Mouse (Mus musculus): ENCODE measurements at regions not wholly inside any gene's neighbourhood (a gene's known extent, or its start where the extent isn't known, plus 50 kb on each side); places are given as distances from the start of the nearest gene placed in this dataset.

DNA sequence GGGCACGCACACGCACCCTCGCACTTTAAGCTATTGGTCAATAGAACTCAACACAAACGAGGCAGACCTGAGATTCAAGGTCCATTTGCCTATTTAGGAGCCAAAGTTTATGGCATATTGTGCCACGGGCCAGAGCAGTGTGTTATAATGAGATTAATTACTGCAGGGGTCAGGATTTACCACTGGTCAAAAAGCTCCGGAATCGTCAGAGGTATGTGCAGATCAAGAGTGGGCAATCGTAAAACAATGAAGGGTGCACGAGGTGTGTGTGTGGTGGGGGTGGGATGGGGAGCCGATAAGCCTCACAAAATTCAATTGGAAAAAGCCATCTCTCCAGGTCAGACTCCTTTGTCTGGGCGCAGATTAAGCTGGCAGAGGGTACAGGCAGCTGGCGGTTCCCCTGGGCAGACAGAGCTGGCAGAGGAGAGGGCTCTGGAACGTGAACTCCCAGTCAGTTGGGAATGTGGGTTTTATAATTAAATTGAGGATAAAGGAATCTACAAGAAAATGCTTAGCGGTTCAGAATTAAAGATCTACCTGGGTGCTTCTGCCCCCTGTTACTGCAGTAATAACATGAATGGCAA is 97.4 kb upstream of the Itga6 start:
- 88% methylated on average over 14 of the region's 14 CpGs for WGBS
- Histone ChIP-seq H3K27ac (ENCODE audit: control insufficient read depth, insufficient read depth, low read depth, low read length, poor library complexity) (no peak overlapping the region), H3K4me1 (ENCODE audit: control insufficient read depth, insufficient read depth, low read length) (no peaks in the 10 kb centered on the region), H3K4me3 (replicated peaks; ENCODE audit: control insufficient read depth, low read depth, low read length) (no peak overlapping the region)
- TF ChIP-seq CTCF (IDR thresholded peaks at IDR 0.05; ENCODE audit: control insufficient read depth, insufficient read depth, low read length) (no peak), POLR2A (IDR thresholded peaks at IDR 0.05; ENCODE audit: borderline replicate concordance, control insufficient read depth, low read depth, low read length) (no peak)

GRCm38 (mm10) chr2:71651662-71652061 is 93.8 kb upstream of the Itga6 start:
- WGBS: 79% methylated on average over 2 of the region's 2 CpGs
- TF ChIP-seq CTCF (IDR thresholded peaks at IDR 0.05; ENCODE audit: control insufficient read depth, insufficient read depth, low read length) (no peak), POLR2A (IDR thresholded peaks at IDR 0.05; ENCODE audit: borderline replicate concordance, control insufficient read depth, low read depth, low read length) (no peak)
- Histone ChIP-seq H3K27ac (ENCODE audit: control insufficient read depth, insufficient read depth, low read depth, low read length, poor library complexity) (no peak overlapping the region), H3K4me3 (replicated peaks; ENCODE audit: control insufficient read depth, low read depth, low read length) (no peak overlapping the region), H3K4me1 (ENCODE audit: control insufficient read depth, insufficient read depth, low read length) (peaks cover 2% of the 10 kb centered on the region; the same call in 1 of the 2 replicates)

DNA sequence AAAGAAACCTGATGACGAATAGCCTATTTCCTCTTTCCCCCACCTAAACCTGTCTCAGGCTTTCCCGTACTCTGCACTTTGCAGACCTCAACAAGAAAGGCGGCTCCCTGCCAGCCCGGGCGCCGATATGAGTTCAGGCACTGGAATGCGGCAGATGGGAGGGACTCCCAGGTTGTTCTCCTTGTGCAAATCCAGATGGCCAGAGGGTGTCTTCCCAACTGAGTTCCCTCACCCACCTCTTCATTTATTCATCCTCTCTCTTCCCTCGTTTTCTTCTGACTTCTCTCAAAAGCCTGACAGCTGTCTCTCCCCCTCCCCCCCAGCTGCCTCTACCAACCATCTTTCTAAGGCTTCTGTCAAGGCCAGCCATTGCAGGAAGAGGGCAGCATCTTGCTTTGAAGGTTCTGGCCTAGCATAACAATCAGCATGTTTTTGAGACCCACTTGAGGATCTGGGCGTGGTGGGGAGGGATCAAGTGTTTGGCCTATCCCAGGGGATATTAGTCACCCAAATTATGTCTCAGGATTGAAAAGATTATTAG is 93.1 kb upstream of the Itga6 start:
- WGBS: 13% methylated on average over 9 of the region's 9 CpGs
- H3K4me3 ChIP-seq (replicated peaks; ENCODE audit: control insufficient read depth, low read depth, low read length): no peak overlapping the region
- H3K27ac ChIP-seq (ENCODE audit: control insufficient read depth, insufficient read depth, low read depth, low read length, poor library complexity): no peak overlapping the region
- H3K4me1 ChIP-seq (ENCODE audit: control insufficient read depth, insufficient read depth, low read length): peaks cover 2% of the 10 kb centered on the region; the same call in 1 of the 2 replicates
- TF ChIP-seq POLR2A (IDR thresholded peaks at IDR 0.05; ENCODE audit: borderline replicate concordance, control insufficient read depth, low read depth, low read length): no peak
- TF ChIP-seq CTCF (IDR thresholded peaks at IDR 0.05; ENCODE audit: control insufficient read depth, insufficient read depth, low read length): no peak

- no peak overlapping the region for H3K4me3 ChIP-seq (replicated peaks; ENCODE audit: control insufficient read depth, low read depth, low read length)
- no peak for TF ChIP-seq CTCF (IDR thresholded peaks at IDR 0.05; ENCODE audit: control insufficient read depth, insufficient read depth, low read length)
- no peak for TF ChIP-seq POLR2A (IDR thresholded peaks at IDR 0.05; ENCODE audit: borderline replicate concordance, control insufficient read depth, low read depth, low read length)
- H3K4me1 ChIP-seq (ENCODE audit: control insufficient read depth, insufficient read depth, low read length): peaks cover 2% of the 10 kb centered on the region; the same call in 1 of the 2 replicates
- WGBS: 44% methylated on average over 8 of the region's 8 CpGs
- no peak overlapping the region for H3K27ac ChIP-seq (ENCODE audit: control insufficient read depth, insufficient read depth, low read depth, low read length, poor library complexity)
Measured at GRCm38 (mm10) chr2:71654817-71655503, 90.5 kb upstream of the Itga6 start.

DNA sequence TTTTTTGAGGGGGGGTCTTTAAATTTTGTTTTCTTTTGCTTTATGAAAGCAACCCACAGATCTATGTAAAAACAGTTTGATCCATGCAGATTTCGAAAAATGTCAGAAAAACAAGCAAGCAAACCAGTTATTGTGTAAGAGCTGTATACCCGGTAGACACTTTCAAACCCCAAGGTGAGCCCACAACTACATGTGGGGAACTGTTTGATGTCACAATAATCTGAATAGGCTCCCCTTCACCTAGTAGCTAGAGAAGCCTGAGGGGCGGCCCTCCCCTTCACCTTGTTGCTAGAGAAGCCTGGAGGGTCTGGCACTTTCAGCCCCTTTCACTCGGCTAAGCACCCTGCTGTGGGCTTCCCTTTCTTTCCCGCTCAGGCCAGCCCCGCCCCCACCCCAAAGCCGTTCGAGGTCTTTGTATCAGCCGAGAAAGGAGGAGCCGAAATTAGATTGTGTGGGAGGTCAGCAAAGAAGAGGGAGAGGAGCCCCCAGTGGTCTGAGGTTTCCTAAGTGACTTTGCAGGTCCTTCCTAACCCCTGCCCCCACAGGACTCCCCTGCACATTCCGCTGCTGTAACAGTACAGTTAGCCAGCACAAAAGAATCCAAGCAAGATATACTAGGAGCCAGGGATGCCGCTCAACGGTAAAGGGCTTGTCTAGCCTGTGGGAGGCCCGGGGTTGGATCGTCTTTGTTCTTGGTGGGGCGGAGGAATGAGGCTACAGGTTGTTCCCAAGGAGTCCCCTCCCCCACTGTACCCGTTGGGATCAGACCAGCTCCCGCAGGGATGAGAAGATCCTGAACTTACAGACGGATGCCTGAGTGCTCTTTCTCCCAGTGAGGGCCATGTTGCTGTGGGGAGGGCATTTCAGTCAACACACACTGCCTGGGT is 89.7 kb upstream of the Itga6 start:
- 3% methylated on average over 19 of the region's 19 CpGs for WGBS
- TF ChIP-seq POLR2A (IDR thresholded peaks at IDR 0.05; ENCODE audit: borderline replicate concordance, control insufficient read depth, low read depth, low read length): no peak
- TF ChIP-seq CTCF (IDR thresholded peaks at IDR 0.05; ENCODE audit: control insufficient read depth, insufficient read depth, low read length): no peak
- H3K4me1 ChIP-seq (ENCODE audit: control insufficient read depth, insufficient read depth, low read length): peaks cover 2% of the 10 kb centered on the region; the same call in 1 of the 2 replicates
- peak overlapping the region; percentile 35 for H3K4me3 ChIP-seq (replicated peaks; ENCODE audit: control insufficient read depth, low read depth, low read length)
- H3K27ac ChIP-seq (ENCODE audit: control insufficient read depth, insufficient read depth, low read depth, low read length, poor library complexity): peak overlapping the region; percentile 52

GRCm38 (mm10) chr2:71656611-71657244 is 88.7 kb upstream of the Itga6 start:
- no peak overlapping the region for H3K27ac ChIP-seq (ENCODE audit: control insufficient read depth, insufficient read depth, low read depth, low read length, poor library complexity)
- H3K4me3 ChIP-seq (replicated peaks; ENCODE audit: control insufficient read depth, low read depth, low read length): no peak overlapping the region
- TF ChIP-seq POLR2A (IDR thresholded peaks at IDR 0.05; ENCODE audit: borderline replicate concordance, control insufficient read depth, low read depth, low read length) (no peak), CTCF (IDR thresholded peaks at IDR 0.05; ENCODE audit: control insufficient read depth, insufficient read depth, low read length) (no peak)
- 20% methylated on average over 8 of the region's 8 CpGs for WGBS
- peaks cover 4% of the 10 kb centered on the region; the same call in 1 of the 2 replicates for H3K4me1 ChIP-seq (ENCODE audit: control insufficient read depth, insufficient read depth, low read length)

DNA sequence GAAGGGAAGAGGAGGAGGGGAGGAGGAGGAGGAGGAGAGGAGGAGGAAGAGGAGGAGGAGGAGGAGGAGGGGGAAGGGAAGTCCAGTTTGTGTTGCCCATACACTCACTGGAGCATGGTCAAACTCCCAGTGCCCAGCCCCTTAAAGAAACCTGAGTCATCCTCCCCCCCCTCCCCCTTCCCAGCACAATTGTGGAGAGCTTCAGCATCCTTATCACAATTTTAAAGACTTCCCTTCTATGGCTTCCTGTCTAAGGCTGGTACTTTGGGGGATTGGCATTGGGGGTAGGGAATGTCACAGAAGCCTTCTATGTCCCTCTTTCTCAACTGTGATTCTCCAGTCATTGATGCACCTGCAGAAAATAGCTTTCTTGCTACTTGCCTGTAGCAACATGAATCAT is 84.0 kb upstream of the Itga6 start:
- H3K27ac ChIP-seq (ENCODE audit: control insufficient read depth, insufficient read depth, low read depth, low read length, poor library complexity): no peak overlapping the region
- peaks cover 10% of the 10 kb centered on the region; the same call in 1 of the 2 replicates for H3K4me1 ChIP-seq (ENCODE audit: control insufficient read depth, insufficient read depth, low read length)
- no peak overlapping the region for H3K4me3 ChIP-seq (replicated peaks; ENCODE audit: control insufficient read depth, low read depth, low read length)
- no peak for TF ChIP-seq CTCF (IDR thresholded peaks at IDR 0.05; ENCODE audit: control insufficient read depth, insufficient read depth, low read length)
- no peak for TF ChIP-seq POLR2A (IDR thresholded peaks at IDR 0.05; ENCODE audit: borderline replicate concordance, control insufficient read depth, low read depth, low read length)
